Mouse (Mus musculus) left cerebral cortex, postnatal 10 days (tissue): ENCODE data around the gene Chl1. TPM values are rescaled to one million over a fixed set of nuclear protein-coding genes. Genes with fewer than 3 reads are reported as not detected.

ENCODE experiments used
- DNase-seq, 2 experiments: peaks; one replicate each; pipeline ENCODE4 v3.0.0; 2021 to 2022; ENCODE audit warnings: low spot score in 2 of 2, mixed read lengths in 1 of 2; ENCODE audit errors: extremely low spot score in 1 of 2
- intact Hi-C: fragments of 180-260 bp; cut with DNase I; formaldehyde crosslinking; loops from one replicate; pipeline ENCODE4 v1.15.1; 2025
- total RNA-seq, 2 experiments: library from RNA; stranded (reverse); gene quantifications; 2 replicates each; pipeline ENCODE4 v1.2.3; 2021

Gene Chl1
- total RNA-seq, 2 experiments from 2014 or later = 311 to 349 TPM

GRCm38 (mm10) chr6:103533048-103533447 lies 22.7 kb downstream of the Chl1 start:
- DNase-seq = no peak
- intact Hi-C loops = no loop called here

- intact Hi-C loops = no loop called here
- no peak for DNase-seq
Observed at GRCm38 (mm10) chr6:103534027-103534426, 23.6 kb downstream of the Chl1 start.

DNA sequence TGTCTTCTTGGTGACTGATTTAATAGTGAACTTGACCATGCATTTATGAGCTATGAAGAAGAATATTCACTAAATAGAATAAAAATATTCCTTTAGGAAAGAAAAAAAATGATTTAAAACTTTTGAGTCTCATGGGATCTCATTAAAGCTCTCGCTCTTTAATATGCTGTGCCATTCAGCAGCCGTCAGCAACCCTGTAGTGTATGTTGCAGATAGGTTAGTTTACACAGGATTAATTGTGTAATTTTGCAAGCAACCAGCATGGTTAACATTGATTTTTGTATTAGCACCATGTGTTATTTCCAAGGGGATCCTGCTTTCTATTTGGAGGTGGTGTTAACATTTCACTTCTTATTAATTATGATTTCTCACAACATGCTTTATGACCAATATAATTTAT lies 32.2 kb downstream of the Chl1 start:
- intact Hi-C loops = no loop called here
- DNase-seq = no peak

DNA sequence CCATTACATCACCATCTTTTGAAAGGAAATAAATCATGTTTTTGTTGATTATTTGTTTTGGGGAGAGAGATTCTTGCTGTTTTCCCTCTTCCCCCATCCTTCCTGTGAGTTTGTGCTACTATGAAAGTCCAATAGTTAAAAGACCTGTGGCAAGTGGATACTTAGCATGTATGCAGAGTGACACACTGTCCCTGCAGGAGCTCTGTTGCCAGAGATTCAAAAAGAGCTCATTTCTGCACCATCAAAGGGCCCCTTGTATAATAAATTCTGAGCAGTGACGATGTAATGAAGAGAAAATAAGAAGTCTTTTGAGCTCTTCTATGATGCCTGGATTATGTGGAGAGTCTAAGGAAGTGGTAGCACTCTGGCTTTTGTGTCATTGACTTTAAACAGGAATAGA lies 33.4 kb downstream of the Chl1 start:
- no peak for DNase-seq
- intact Hi-C loops = no loop called here

GRCm38 (mm10) chr6:103546314-103546713 lies 35.9 kb downstream of the Chl1 start:
- DNase-seq = no peak
- intact Hi-C loops = no loop called here

DNA sequence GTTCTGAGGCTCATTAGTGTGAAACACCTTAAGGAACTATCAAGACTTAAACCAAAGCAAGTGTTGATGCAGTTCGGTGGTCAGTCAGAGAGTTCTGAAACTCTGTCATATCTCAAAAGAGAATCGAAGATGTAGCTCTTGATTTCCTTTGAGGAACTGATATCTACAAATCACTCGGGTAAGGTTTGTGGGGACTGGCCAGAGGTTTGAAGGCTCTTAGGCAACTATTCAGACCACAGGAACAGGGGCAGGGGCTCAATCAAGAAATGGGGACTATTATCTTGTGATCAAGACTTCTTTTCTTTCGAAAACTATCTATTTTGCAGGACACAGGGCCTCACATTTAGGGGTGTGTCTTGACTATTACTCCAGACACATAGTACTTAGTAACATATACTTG lies 39.5 kb downstream of the Chl1 start:
- no peak for DNase-seq
- intact Hi-C loops = no loop called here

- intact Hi-C loops = no loop called here
- DNase-seq = no peak
Observed at GRCm38 (mm10) chr6:103558037-103558893, 47.9 kb downstream of the Chl1 start.

- peak; percentile 42 to 69 for DNase-seq
- intact Hi-C loops = no loop called here
Observed at GRCm38 (mm10) chr6:103558894-103559225, 48.5 kb downstream of the Chl1 start.

DNA sequence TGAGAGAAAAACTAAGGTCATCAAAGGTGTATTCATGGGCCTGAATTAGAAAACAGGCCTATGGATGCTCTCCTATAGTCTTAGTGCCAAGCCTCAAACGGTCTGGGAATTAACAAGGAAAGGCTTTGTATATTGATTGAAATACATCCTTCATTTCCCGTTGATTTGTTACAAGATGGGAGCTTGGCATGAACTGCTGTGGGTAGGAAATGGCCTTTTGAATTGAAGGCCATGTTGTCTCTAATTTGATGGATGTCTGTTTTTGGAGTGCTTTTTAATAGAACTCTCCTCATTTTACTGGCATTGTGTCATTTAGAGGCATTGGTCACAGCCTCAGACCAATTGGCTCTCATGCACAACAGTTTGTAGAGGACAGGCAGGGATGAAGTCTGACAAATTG lies 49.0 kb downstream of the Chl1 start:
- no peak for DNase-seq
- intact Hi-C loops = no loop called here

DNA sequence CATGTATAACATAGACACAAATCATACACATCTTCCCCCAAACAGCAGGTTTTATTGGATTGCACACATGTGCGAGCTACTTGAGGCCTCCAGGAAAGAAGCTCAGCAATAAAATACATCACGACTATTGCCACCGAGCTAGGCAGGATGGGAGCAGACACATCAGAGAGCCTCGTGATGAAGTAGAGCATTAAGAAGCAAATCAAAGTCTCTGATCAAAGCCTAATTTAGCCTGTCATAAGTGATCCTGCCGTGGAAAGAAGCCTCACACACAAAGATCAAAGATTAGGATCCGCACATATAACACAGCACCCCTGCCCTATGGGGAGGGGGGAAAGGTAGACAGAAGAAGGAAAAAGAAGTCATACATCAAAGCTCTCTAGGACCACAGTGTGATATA lies 54.4 kb downstream of the Chl1 start:
- no peak for DNase-seq
- intact Hi-C loops = no loop called here

- intact Hi-C loops = no loop called here
- DNase-seq = no peak
Observed at GRCm38 (mm10) chr6:103567247-103567646, 56.9 kb downstream of the Chl1 start.

- DNase-seq = no peak
- intact Hi-C loops = no loop called here
Observed at GRCm38 (mm10) chr6:103572659-103573058, 62.3 kb downstream of the Chl1 start.

GRCm38 (mm10) chr6:103584224-103584623 lies 73.8 kb downstream of the Chl1 start:
- intact Hi-C loops = no loop called here

GRCm38 (mm10) chr6:103585667-103586066 lies 75.3 kb downstream of the Chl1 start:
- intact Hi-C loops = no loop called here
- DNase-seq = no peak

More at GRCm38 (mm10) chr6:103584224-103584623, 73.8 kb downstream of the Chl1 start:
- no peak for DNase-seq

- intact Hi-C loops = no loop called here
- no peak for DNase-seq
Observed at GRCm38 (mm10) chr6:103586081-103586480, 75.7 kb downstream of the Chl1 start.

GRCm38 (mm10) chr6:103602070-103602469 lies 91.7 kb downstream of the Chl1 start:
- intact Hi-C loops = no loop called here
- DNase-seq = no peak

DNA sequence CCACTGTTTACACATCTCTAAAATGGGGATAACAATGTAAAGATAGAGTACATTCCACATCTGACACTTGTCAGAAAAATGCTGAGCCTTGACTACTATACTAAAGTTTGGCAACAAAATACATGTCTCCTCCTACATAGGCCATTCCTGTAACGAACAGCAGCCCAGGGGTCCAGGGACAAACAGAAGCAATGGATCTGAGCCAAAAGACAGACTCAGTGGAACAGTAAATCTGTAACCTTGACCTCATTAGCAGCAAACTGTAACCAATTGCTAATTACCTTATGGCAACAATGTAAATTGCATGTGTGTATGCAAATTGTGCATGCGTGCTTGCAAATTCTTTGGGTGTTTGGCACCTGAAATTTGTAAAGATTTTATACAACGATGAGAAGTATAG lies 100.3 kb downstream of the Chl1 start:
- intact Hi-C loops = no loop called here
- DNase-seq = no peak

- intact Hi-C loops = no loop called here
- no peak for DNase-seq
Observed at GRCm38 (mm10) chr6:103612626-103613025, 102.2 kb downstream of the Chl1 start.

- intact Hi-C loops = no loop called here
- no peak for DNase-seq
Observed at GRCm38 (mm10) chr6:103613714-103614113, 103.3 kb downstream of the Chl1 start.

GRCm38 (mm10) chr6:103615924-103616602 lies 105.7 kb downstream of the Chl1 start:
- no peak for DNase-seq
- intact Hi-C loops = no loop called here
